Mouse (Mus musculus): Measurements from ENCODE around the gene Smoc1.

Smoc1 gene

GRCm38 (mm10) chr12:81081031-81081430 lies 54.4 kb downstream of the Smoc1 start:
- DNase-seq (ENCODE audit: low spot score): no peak

GRCm38 (mm10) chr12:81083146-81083545 lies 56.5 kb downstream of the Smoc1 start:
- no peak for DNase-seq (ENCODE audit: low spot score)

GRCm38 (mm10) chr12:81085244-81085643 lies 58.6 kb downstream of the Smoc1 start:
- DNase-seq (ENCODE audit: low spot score): no peak

- DNase-seq (ENCODE audit: low spot score): no peak
Observed at GRCm38 (mm10) chr12:81088131-81088530, 61.5 kb downstream of the Smoc1 start.

- no peak for DNase-seq (ENCODE audit: low spot score)
Observed at GRCm38 (mm10) chr12:81091641-81092040, 65.0 kb downstream of the Smoc1 start.

DNA sequence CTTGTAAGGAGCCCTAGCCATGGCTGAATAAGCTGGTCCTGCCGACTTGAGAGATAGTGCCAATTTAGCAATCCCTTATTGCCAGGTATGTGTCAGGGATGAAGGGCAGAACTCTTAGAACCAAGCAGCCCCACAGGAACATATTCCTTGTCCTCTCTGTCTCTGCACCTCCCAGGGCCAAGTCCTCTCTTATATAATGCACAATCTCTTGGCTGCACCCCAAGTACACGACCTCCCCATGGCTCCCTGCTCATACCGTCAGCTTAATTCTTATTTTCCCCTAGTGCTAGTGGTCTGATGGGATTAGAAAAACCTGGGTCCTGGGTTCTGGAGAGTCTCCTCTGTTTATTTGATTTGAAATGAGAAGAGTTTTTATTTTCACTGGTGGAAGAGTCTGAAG lies 66.0 kb downstream of the Smoc1 start:
- DNase-seq (ENCODE audit: low spot score): no peak

DNA sequence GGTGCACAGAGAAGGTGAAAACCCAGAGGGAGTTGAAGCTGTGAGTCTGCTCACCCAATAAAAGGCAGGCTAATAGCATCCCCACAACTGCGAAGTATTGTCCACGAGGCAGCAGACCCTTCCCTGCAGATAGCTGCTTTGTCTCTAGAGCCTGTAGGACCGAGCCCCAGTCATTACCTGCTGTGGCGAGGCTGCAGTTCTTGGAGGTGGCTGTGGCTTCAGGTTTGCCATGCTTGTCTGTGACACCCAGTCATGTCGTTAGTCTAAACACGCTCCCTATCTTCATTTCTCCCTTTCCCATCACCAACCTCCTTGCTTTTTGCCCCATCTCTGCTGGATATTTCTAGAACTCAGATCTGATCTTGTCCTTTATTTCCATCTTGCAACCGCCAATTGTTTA lies 66.6 kb downstream of the Smoc1 start:
- DNase-seq (ENCODE audit: low spot score): no peak

- DNase-seq (ENCODE audit: low spot score): peak; percentile 56
Observed at GRCm38 (mm10) chr12:81094766-81095405, 68.3 kb downstream of the Smoc1 start.

DNA sequence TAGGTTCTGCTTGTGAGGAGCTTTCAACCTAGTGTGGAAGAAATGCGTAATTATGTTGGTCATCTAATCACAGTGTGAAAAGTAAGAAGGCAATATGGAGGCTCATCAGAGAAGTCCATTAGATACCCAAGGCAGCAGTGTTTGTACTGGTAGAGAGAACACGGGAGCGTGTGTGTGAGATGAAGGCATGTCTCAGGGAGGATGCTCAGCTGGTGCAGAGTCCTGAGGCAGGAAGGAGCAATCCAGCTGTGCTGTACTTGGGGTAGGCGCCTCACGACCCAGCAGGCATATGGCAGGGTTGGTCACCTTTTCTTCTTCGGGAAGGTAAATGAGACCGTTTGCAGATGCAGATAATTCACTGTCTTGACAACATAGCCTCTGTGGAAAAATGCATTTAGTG lies 70.7 kb downstream of the Smoc1 start:
- DNase-seq (ENCODE audit: low spot score): no peak

GRCm38 (mm10) chr12:81097738-81098137 lies 71.1 kb downstream of the Smoc1 start:
- DNase-seq (ENCODE audit: low spot score): no peak

DNA sequence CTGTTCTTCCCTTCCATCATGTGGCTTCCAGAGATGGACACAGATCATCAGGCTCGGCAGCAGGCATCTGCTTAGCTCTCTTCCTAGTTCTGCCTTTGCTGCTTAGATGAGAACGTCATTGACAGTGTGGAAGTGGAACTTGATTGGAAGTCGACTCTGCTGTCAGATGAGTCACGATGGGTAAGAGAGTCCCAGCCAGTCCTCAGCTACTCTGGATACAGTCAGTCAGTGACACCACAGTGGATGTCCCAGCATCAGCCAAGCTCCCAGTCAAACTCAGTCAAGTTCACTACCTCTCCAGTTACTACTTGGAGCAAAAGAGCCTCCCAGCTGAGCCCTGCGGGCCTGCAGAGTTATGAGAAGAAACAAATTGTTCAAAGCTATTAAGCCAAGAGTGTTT lies 72.6 kb downstream of the Smoc1 start:
- DNase-seq (ENCODE audit: low spot score): no peak

DNA sequence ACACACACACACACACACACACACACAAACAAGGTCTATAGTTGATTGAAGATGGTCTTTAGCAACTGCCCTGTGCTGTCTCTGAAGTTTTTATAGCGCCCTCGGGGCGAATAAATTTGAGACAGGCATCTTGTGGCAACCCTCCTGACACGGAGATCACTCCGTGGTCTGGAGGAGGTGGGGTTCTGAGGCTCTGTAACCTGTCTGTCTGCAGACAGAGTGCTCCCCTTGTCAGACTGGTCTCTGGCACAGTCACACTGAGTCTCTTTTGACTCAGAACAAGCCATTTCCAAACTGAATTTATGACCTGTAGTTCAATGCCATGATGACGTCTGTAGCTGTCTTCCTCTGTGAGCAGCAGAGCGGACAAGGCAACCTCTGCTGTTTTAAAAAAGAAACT lies 75.1 kb downstream of the Smoc1 start:
- no peak for DNase-seq (ENCODE audit: low spot score)

DNA sequence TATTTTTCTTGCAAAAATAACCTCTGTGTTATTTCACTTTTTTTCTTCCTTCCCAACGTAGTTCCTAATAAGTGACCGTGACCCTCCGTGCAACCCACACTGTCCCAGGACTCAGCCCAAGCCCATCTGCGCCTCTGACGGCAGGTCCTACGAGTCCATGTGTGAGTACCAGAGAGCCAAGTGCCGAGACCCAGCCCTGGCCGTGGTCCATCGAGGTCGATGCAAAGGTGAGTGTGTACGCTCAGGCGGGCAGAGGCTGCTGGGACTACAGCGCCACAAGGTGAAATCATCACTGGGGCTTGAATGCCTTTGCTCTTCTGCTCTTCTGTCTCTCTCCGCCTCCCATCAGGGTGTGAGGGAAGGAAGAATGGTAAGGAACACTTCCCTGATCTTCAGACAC lies 77.9 kb downstream of the Smoc1 start:
- no peak for DNase-seq (ENCODE audit: low spot score)

- DNase-seq (ENCODE audit: low spot score): no peak
Observed at GRCm38 (mm10) chr12:81105721-81106633, 79.4 kb downstream of the Smoc1 start.

GRCm38 (mm10) chr12:81107278-81108100 lies 80.9 kb downstream of the Smoc1 start:
- no peak for DNase-seq (ENCODE audit: low spot score)

GRCm38 (mm10) chr12:81108600-81109011 lies 82.0 kb downstream of the Smoc1 start:
- peak; percentile 77 for DNase-seq (ENCODE audit: low spot score)

DNA sequence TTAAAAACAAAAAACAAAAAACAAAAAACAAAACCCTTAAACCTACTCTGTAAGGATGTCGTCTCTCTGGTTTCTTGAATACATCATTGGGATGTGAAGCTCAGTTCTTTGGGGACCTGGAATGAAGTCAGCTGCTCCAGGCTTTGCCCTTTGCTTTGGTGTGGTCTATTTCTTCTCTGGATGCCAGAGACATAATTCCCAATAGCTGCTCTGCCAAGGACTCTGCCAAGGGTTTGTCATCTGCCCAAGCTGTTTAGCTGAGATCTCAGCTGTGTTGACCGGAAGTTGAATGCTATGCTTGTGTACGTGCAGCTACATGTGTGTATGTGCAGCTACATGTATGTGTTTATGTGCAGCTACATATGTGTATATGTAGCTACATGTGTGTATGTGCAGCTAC lies 83.4 kb downstream of the Smoc1 start:
- DNase-seq (ENCODE audit: low spot score): no peak

GRCm38 (mm10) chr12:81112321-81112720 lies 85.7 kb downstream of the Smoc1 start:
- no peak for DNase-seq (ENCODE audit: low spot score)

GRCm38 (mm10) chr12:81120301-81120700 lies 93.7 kb downstream of the Smoc1 start:
- no peak for DNase-seq (ENCODE audit: low spot score)

- no peak for DNase-seq (ENCODE audit: low spot score)
Observed at GRCm38 (mm10) chr12:81123793-81124192, 97.2 kb downstream of the Smoc1 start.

GRCm38 (mm10) chr12:81126842-81127241 lies 100.2 kb downstream of the Smoc1 start:
- DNase-seq (ENCODE audit: low spot score): no peak

DNA sequence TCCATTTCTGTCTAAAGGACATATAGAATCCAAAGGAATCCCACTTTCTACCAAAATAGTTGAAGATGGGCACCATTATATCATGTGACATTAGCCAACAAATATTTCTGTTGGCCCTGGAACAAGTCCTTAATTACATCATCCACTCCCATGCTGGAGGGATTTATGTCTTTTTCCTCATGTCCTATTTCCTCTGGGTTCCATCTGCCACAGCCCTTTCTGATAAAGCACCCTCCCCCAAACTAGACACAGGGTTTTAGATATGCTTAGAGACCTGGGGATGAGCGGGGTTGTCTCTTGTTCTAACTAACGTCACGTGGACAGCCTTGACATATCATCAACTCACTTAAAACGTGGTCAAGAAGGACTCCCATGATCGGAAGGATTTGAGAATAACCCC lies 102.1 kb downstream of the Smoc1 start:
- no peak for DNase-seq (ENCODE audit: low spot score)

DNA sequence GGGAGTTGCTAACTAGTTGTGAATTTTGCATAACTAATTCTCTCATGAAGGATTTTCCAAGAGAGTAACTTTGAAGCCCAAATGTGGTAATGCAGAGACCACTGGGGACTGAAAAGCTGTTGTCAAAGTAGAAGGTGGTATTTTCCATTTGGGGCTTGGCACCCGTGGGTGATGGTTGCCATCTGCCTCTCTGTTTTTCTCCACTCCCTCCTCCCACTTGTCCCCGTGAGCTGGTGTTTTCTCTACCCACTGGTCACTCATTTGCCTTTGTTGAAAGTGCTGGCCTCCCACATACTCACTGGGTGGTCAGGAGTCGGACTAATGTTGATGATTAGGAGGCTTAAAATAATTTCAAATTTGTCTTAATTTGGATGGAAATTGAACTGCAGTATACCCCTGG lies 104.1 kb downstream of the Smoc1 start:
- no peak for DNase-seq (ENCODE audit: low spot score)
